Mouse (Mus musculus): ENCODE results near the gene Tuft1. TPM values are rescaled to one million over a fixed set of nuclear protein-coding genes. Genes with fewer than 3 reads are reported as not detected.

Tuft1 gene
- 9.9 TPM for polyA plus RNA-seq (2014; fragmentation: Illumina TruSeq; extraction: RNeasy Lipid Tissue Mini Kit (QIAGEN cat#74804); ENCODE audit: low replicate concordance)

DNA sequence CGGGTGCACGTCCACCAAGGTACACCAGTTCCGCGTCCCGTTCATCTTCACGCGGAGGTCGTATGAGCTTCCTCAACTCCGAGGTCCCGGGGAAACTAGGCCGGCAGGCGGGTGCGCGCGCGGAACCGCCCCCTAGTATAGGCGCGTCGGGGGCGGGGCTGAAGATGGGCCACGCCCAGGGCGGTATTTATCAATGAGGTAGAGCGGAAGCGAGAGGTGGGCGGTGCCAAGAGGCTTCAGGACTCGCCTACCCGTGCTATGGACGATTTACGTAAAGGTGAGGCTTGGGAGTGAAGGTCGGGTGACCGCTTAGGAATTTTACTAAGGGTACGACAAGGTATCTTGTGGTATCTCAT is at the start of gene Tuft1:
Gene Tuft1 (minus strand): TSS at position 133 of the 356 bp plus-strand sequence.

DNA sequence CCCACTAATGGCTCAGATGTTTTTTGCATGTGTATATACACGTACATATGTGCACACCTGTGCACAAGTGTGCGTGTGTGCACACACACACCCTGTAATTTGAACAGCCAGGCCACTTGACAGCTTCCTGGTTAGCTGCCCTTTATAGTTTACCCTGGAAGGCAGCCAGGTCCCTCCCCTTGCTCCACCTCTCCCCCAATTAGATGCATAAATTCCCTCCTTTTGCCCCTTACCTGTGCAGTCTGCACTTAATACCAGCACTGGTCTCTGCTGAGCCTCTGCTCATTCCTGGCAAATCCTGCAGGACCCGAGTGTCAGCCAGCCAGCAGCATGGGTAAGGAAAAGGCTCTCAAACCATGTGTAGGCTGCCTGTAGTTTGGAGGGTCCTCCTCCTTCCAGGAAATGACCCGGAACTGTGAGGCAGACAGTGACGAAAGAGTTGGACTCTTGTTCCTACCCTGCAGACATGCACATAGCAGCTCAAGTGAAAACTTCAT is 34.7 kb upstream of the Tuft1 start, which contains the start of gene Selenbp2:
Gene Selenbp2 (plus strand): TSS at position 228 of the 497 bp plus-strand sequence.

DNA sequence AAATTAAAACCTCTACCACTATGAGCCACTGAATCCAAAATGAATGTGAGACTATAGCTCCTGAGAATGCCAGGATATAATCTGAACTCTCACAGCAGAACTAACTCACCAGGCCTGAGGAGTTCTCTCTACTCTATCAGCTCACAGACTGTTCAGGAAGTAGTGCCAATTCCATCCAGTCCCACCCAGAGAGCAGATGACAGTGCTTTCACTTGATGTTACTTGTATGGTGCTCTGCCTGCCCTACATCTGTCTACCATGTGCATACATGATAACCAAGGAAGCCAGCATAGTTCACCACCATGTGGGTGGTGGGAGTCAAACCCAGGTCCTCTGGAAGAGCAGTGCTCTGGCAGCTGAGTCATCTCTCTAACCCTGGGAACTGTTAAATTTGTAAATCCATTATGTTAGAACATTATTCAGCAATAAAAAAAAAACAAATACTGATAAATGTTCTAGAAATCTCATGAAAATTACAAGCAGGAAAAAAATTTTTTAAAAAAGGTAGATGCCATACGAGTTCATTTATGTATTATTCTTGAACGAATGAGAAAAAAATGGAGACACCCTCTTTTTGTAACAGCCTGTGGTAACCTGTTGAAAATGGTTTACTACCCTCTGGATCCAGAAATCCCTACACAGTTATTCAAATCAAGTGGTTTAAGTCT is 16.0 kb downstream of the Tuft1 start, which contains the start of gene Gm10972:
Gene Gm10972 (plus strand): TSS at position 618 of the 668 bp plus-strand sequence.

DNA sequence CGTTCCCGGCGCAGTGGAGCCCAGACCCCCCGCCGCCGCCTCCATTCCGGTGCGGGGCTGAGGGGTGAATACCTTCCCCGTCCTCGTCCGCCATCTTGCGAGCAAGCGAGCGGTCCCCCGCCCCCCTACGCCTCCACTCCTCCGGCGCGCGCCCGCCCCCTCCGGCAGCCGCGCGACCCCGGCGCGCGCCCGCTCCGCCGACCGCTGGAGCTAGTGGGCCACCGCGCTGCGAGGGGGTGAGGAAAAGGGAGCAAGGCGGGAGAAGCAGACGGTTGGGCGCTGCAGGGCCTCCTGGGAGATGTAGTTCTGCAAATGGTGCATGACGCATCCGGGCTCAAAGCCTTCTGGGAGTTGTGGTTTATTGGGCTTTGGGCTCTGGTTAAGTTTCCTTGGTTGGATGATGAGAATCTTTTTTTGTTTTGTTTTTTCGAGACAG is 76.2 kb downstream of the Tuft1 start, which contains the start of gene Snx27:
Gene Snx27 (minus strand): TSS at position 261 of the 436 bp plus-strand sequence.

Other genes with a start within 250 kb of the Tuft1 start
- gene Tdrkh, start 245.6 kb downstream of the Tuft1 start, polyA plus RNA-seq (2014; fragmentation: Illumina TruSeq; extraction: RNeasy Lipid Tissue Mini Kit (QIAGEN cat#74804); ENCODE audit: low replicate concordance) = 1.3 TPM
- 35.5 TPM for gene Mrpl9, start 215.6 kb downstream of the Tuft1 start, polyA plus RNA-seq (2014; fragmentation: Illumina TruSeq; extraction: RNeasy Lipid Tissue Mini Kit (QIAGEN cat#74804); ENCODE audit: low replicate concordance)
- not detected for gene Oaz3, start 215.0 kb downstream of the Tuft1 start, polyA plus RNA-seq (2014; fragmentation: Illumina TruSeq; extraction: RNeasy Lipid Tissue Mini Kit (QIAGEN cat#74804); ENCODE audit: low replicate concordance)
- 0.19 TPM for gene Celf3, start 180.6 kb downstream of the Tuft1 start, polyA plus RNA-seq (2014; fragmentation: Illumina TruSeq; extraction: RNeasy Lipid Tissue Mini Kit (QIAGEN cat#74804); ENCODE audit: low replicate concordance)
- 0.85 TPM for gene Riiad1, start 178.5 kb downstream of the Tuft1 start, polyA plus RNA-seq (2014; fragmentation: Illumina TruSeq; extraction: RNeasy Lipid Tissue Mini Kit (QIAGEN cat#74804); ENCODE audit: low replicate concordance)
- gene Snx27, start 76.2 kb downstream of the Tuft1 start, polyA plus RNA-seq (2014; fragmentation: Illumina TruSeq; extraction: RNeasy Lipid Tissue Mini Kit (QIAGEN cat#74804); ENCODE audit: low replicate concordance) = 38.1 TPM
- not detected for gene Gm10972, start 15.8 kb downstream of the Tuft1 start, polyA plus RNA-seq (2014; fragmentation: Illumina TruSeq; extraction: RNeasy Lipid Tissue Mini Kit (QIAGEN cat#74804); ENCODE audit: low replicate concordance)
- gene Selenbp2, start 34.7 kb upstream of the Tuft1 start, polyA plus RNA-seq (2014; fragmentation: Illumina TruSeq; extraction: RNeasy Lipid Tissue Mini Kit (QIAGEN cat#74804); ENCODE audit: low replicate concordance) = not detected
- gene Cgn, start 127.6 kb upstream of the Tuft1 start, polyA plus RNA-seq (2014; fragmentation: Illumina TruSeq; extraction: RNeasy Lipid Tissue Mini Kit (QIAGEN cat#74804); ENCODE audit: low replicate concordance) = 18.8 TPM
- gene Pogz, start 178.7 kb upstream of the Tuft1 start, polyA plus RNA-seq (2014; fragmentation: Illumina TruSeq; extraction: RNeasy Lipid Tissue Mini Kit (QIAGEN cat#74804); ENCODE audit: low replicate concordance) = 11.0 TPM
- gene Psmb4, start 228.1 kb upstream of the Tuft1 start, polyA plus RNA-seq (2014; fragmentation: Illumina TruSeq; extraction: RNeasy Lipid Tissue Mini Kit (QIAGEN cat#74804); ENCODE audit: low replicate concordance) = 19.9 TPM

Measured in small intestine, adult 10 weeks (tissue).